17 mouse cellular contexts compared by ENCODE assay signal in genomic region chr10:50135499-50135898, GRCm38 (mm10).
A peak's percentile ranks its signal among the peaks of the same experiment; 100 is the strongest.
DNase-seq lines count a peak whose midpoint lies in the region; ATAC-seq and TF ChIP-seq lines count a peak whose summit lies in the region.
"Had no signal": no experiment of that assay in that cellular context is flagged by ENCODE, and none has a peak within 500 bp of the region (broad histone marks: within the 10 kb centered on the region; RNA-seq: fewer than 3 reads in every experiment).

No protein-coding gene starts in this region.

- no peaks in the 10 kb centered on the region for H3K4me1 ChIP-seq in kidney, postnatal 0 days (replicated peaks; ENCODE audit: insufficient read depth, low read length)
- H3K4me1 ChIP-seq in E14TG2a.4 (replicated peaks; ENCODE audit: low read depth, low read length) = no peaks in the 10 kb centered on the region
- no peaks in the 10 kb centered on the region for H3K4me1 ChIP-seq in intestine, postnatal 0 days (replicated peaks; ENCODE audit: control insufficient read depth, insufficient read depth, low read length)
- H3K4me1 ChIP-seq: embryonic facial prominence, embryonic 13.5 days; heart, embryonic 13.5 days; hindbrain, embryonic 15.5 days had no signal

- WGBS in kidney, postnatal 0 days = 53% methylated on average over 1 of the region's 1 CpGs
- WGBS in intestine, postnatal 0 days = 42% methylated on average over 1 of the region's 1 CpGs

- no peaks in the 10 kb centered on the region for H3K36me3 ChIP-seq in kidney, postnatal 0 days (ENCODE audit: insufficient read depth, low read length)
- H3K36me3 ChIP-seq in E14TG2a.4 (ENCODE audit: insufficient read depth, low read length) = no peaks in the 10 kb centered on the region
- no peaks in the 10 kb centered on the region for H3K36me3 ChIP-seq in intestine, postnatal 0 days (ENCODE audit: control insufficient read depth, insufficient read depth)
- H3K36me3 ChIP-seq: embryonic facial prominence, embryonic 13.5 days; heart, embryonic 13.5 days; hindbrain, embryonic 15.5 days had no signal

- TF ChIP-seq CTCF in kidney, postnatal 0 days (IDR thresholded peaks at IDR 0.05; ENCODE audit: low read depth) = peak; percentile 21; the same call in 1 of the 2 replicates
- TF ChIP-seq CTCF in E14TG2a.4 (conservative IDR thresholded peaks at IDR 0.05; ENCODE audit: low read length) = peak; percentile 32; the same call in 1 of the 2 replicates
- TF ChIP-seq CTCF in intestine, postnatal 0 days (IDR thresholded peaks at IDR 0.05; ENCODE audit: low read depth) = no peak

- H3K4me2 ChIP-seq in kidney, postnatal 0 days (ENCODE audit: low read length) = no peak overlapping the region
- H3K4me2 ChIP-seq in intestine, postnatal 0 days (replicated peaks; ENCODE audit: low read depth) = no peak overlapping the region
- H3K4me2 ChIP-seq: embryonic facial prominence, embryonic 13.5 days; heart, embryonic 13.5 days; hindbrain, embryonic 15.5 days had no signal

- peak; percentile 30 to 33 for DNase-seq in cerebellum, postnatal 10 days
- DNase-seq in cerebellum, adult 18-20 months = no peak
- peak; percentile 2 for DNase-seq in kidney, postnatal 0 days (ENCODE audit: low spot score)
- no peak for DNase-seq in kidney, adult 11 months
- DNase-seq in adrenal gland, adult 18-20 months (ENCODE audit: low spot score in 2 of 2) = no peak
- DNase-seq: adrenal gland, adult 8-10 months; embryo, embryonic 11 days; gastrocnemius, postnatal 36 days; heart, adult 11 months; heart, postnatal 36 days; kidney, adult 18-20 months had no signal

- no peak overlapping the region for H3K9ac ChIP-seq in kidney, postnatal 0 days (ENCODE audit: low read depth, low read length)
- H3K9ac ChIP-seq in intestine, postnatal 0 days (ENCODE audit: low read depth, low read length) = no peak overlapping the region
- H3K9ac ChIP-seq: embryonic facial prominence, embryonic 13.5 days; heart, embryonic 13.5 days; hindbrain, embryonic 15.5 days had no signal

- no peaks in the 10 kb centered on the region for H3K27me3 ChIP-seq in kidney, postnatal 0 days (ENCODE audit: insufficient read depth, low read length)
- no peaks in the 10 kb centered on the region for H3K27me3 ChIP-seq in E14TG2a.4 (ENCODE audit: insufficient read depth, low read length)
- H3K27me3 ChIP-seq in intestine, postnatal 0 days (replicated peaks; ENCODE audit: control insufficient read depth, insufficient read depth, low read length) = no peaks in the 10 kb centered on the region
- H3K27me3 ChIP-seq: embryonic facial prominence, embryonic 13.5 days; heart, embryonic 13.5 days; hindbrain, embryonic 15.5 days had no signal

- no peak overlapping the region for H3K27ac ChIP-seq in kidney, postnatal 0 days
- H3K27ac ChIP-seq in intestine, postnatal 0 days (ENCODE audit: low read depth, low read length) = no peak overlapping the region
- H3K27ac ChIP-seq: embryonic facial prominence, embryonic 13.5 days; heart, embryonic 13.5 days; hindbrain, embryonic 15.5 days had no signal

- H3K4me3 ChIP-seq in kidney, postnatal 0 days (replicated peaks; ENCODE audit: low read depth, low read length) = no peak overlapping the region
- H3K4me3 ChIP-seq in E14TG2a.4 (replicated peaks; ENCODE audit: low read length) = no peak overlapping the region
- H3K4me3 ChIP-seq in intestine, postnatal 0 days (ENCODE audit: low read depth, low read length) = no peak overlapping the region
- H3K4me3 ChIP-seq: embryonic facial prominence, embryonic 13.5 days; heart, embryonic 13.5 days; hindbrain, embryonic 15.5 days had no signal

- ATAC-seq in kidney, postnatal 0 days (replicated peaks; ENCODE audit: low FRiP score, low read depth) = no peak
- ATAC-seq in intestine, postnatal 0 days = no peak
- ATAC-seq: forebrain, embryonic 14.5 days had no signal

- H3K9me3 ChIP-seq in kidney, postnatal 0 days (replicated peaks; ENCODE audit: low read length) = no peaks in the 10 kb centered on the region
- no peaks in the 10 kb centered on the region for H3K9me3 ChIP-seq in E14TG2a.4 (ENCODE audit: low read length)
- H3K9me3 ChIP-seq in intestine, postnatal 0 days (ENCODE audit: control insufficient read depth) = no peaks in the 10 kb centered on the region
- H3K9me3 ChIP-seq: embryonic facial prominence, embryonic 13.5 days; heart, embryonic 13.5 days; hindbrain, embryonic 15.5 days had no signal

Comparison
In these comparisons a context has a peak if more than half of its experiments do, and no peak if none do; other contexts are left out.
1. DNase-seq: peak in cerebellum, postnatal 10 days (2 of 2) and kidney, postnatal 0 days (single experiment); none in cerebellum, adult 18-20 months (0 of 2), kidney, adult 11 months (single experiment) and adrenal gland, adult 18-20 months (0 of 2).